Mouse (Mus musculus) urinary bladder, postnatal 10 days (tissue): Measurements from ENCODE around the gene Kif26b.

Source experiments
- DNase-seq: peaks from one replicate; pipeline ENCODE4 v3.0.0; 2022; ENCODE audit warnings: low spot score

The Kif26b gene

GRCm38 (mm10) chr1:178716411-178716810, 187.5 kb downstream of the Kif26b start:
- no peak for DNase-seq

- DNase-seq: no peak
Observed at GRCm38 (mm10) chr1:178720821-178721220, 191.9 kb downstream of the Kif26b start.

GRCm38 (mm10) chr1:178722793-178723192, 193.9 kb downstream of the Kif26b start:
- DNase-seq: no peak

GRCm38 (mm10) chr1:178725536-178725935, 196.6 kb downstream of the Kif26b start:
- DNase-seq: no peak

GRCm38 (mm10) chr1:178728256-178728655, 199.3 kb downstream of the Kif26b start:
- DNase-seq: no peak

GRCm38 (mm10) chr1:178730271-178730670, 201.3 kb downstream of the Kif26b start:
- no peak for DNase-seq

GRCm38 (mm10) chr1:178733035-178733434, 204.1 kb downstream of the Kif26b start:
- DNase-seq: no peak

GRCm38 (mm10) chr1:178734576-178734975, 205.7 kb downstream of the Kif26b start:
- DNase-seq: no peak

- no peak for DNase-seq
Observed at GRCm38 (mm10) chr1:178736931-178737330, 208.0 kb downstream of the Kif26b start.

GRCm38 (mm10) chr1:178743820-178744219, 214.9 kb downstream of the Kif26b start:
- DNase-seq: no peak

- no peak for DNase-seq
Observed at GRCm38 (mm10) chr1:178744526-178744925, 215.6 kb downstream of the Kif26b start.

- no peak for DNase-seq
Observed at GRCm38 (mm10) chr1:178744961-178745360, 216.0 kb downstream of the Kif26b start.

GRCm38 (mm10) chr1:178745471-178745870, 216.5 kb downstream of the Kif26b start:
- DNase-seq: no peak

GRCm38 (mm10) chr1:178747279-178748221, 218.6 kb downstream of the Kif26b start:
- DNase-seq: no peak

GRCm38 (mm10) chr1:178748222-178748600, 219.3 kb downstream of the Kif26b start:
- no peak for DNase-seq

- no peak for DNase-seq
Observed at GRCm38 (mm10) chr1:178748617-178749016, 219.7 kb downstream of the Kif26b start.

GRCm38 (mm10) chr1:178749786-178750185, 220.9 kb downstream of the Kif26b start:
- no peak for DNase-seq

GRCm38 (mm10) chr1:178758441-178758840, 229.5 kb downstream of the Kif26b start:
- no peak for DNase-seq

GRCm38 (mm10) chr1:178762125-178762741, 233.3 kb downstream of the Kif26b start:
- DNase-seq: no peak

- DNase-seq: no peak
Observed at GRCm38 (mm10) chr1:178764914-178765313, 236.0 kb downstream of the Kif26b start.

GRCm38 (mm10) chr1:178765650-178766049, 236.7 kb downstream of the Kif26b start:
- DNase-seq: no peak

GRCm38 (mm10) chr1:178768976-178769375, 240.1 kb downstream of the Kif26b start:
- DNase-seq: no peak

GRCm38 (mm10) chr1:178769988-178770387, 241.1 kb downstream of the Kif26b start:
- no peak for DNase-seq
